Mouse (Mus musculus) liver, adult (tissue): Measurements from ENCODE around the gene Nup50.

Source experiments
- GATA4 ChIP-seq: IDR thresholded peaks from 2 replicates; pipeline ENCODE4 v1.6.1; 2014; ENCODE audit warnings: mild to moderate bottlenecking, low read length; ENCODE audit not compliant: insufficient replicate concordance

Gene Nup50

DNA sequence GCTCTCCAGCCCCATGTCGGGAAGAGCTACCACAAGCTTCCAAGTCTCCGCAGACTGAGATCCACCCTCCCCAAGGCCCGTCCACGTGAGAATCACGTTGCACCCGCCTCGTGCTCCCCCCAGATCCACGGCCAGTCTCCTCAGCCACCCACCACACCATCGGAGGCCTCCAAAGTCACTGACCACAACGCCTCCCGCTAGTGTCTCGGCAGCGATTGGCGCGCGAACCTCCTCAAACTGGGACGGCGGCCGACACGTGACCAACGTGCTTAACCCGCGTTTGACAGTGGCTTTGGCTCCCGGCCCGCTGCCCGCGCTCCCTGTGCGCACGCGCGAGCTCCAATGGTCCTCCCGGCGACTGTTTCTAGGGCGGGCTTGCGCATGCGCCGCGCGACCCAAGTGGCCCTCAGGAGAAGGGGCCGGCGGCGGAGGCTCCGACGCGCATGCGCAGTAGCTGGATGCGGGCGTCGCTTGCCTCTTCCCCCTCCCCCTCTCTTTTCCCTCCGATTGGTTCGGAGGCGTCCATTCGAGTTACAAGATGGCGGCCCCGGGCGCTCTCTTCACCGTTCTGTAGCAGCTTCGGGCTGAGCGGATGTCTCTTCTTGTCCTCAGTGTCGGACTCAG is at the start of gene Nup50:
Gene Nup50, plus strand, starts transcription at position 528 of the 624 bp plus-strand sequence.
- peak; percentile 18; the same call in 1 of the 2 replicates for TF ChIP-seq GATA4

DNA sequence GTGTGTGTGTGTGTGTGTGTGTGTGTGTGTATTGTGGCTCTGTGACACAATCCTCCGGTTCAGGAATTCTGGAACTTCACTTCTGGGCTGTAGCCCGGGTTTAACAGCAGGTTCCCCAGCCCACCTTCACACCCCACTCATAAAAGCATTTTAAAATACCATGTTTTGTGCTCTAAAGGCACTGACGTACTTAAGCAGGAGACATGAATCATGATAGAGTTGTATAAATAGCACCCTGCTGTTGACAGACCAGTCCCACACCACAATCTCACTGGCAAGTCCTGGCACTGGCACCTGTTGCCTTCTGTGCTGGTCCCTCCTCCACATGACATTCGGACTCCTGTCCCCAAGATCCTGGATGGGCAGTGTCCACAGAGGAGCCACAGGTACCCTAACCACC is 49.3 kb upstream of the Nup50 start:
- TF ChIP-seq GATA4, result no peak

DNA sequence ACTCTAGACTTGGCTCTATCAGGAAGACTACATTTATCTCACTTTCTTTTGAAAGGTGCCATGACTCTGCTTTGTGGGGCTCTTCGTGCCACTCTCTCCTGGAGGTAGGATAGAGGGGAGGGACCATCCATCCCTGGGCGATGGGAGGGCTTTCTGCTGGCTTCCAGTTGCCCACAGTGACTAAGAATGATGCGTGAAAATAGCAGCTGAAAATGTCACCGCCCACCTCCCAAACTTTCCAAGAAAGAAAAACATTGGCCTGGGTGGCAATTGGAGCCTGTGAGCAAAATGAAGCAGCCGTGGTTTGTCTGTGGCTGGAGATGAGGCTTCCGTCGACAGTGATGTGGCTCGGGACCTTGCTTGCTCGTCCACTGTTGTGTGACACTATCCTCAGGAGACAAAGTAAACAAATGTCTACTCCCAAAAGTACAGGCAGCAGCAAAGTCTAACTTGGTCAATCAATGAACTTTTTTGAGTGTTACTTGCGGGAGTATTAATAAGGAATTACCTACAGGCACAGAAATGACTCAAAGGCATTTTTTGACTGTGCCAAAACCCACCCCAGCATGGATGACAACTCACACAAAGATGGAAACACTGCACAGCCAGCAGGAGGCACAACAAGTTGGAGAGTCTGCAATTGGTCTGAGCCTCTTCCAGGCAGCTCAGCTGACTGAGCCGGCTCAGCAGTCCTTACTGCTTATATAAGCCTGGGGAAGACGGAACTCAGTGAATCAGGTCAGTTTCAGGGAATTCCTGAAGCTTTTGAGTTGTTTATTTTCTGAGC is 46.0 kb upstream of the Nup50 start:
- TF ChIP-seq GATA4, result no peak

DNA sequence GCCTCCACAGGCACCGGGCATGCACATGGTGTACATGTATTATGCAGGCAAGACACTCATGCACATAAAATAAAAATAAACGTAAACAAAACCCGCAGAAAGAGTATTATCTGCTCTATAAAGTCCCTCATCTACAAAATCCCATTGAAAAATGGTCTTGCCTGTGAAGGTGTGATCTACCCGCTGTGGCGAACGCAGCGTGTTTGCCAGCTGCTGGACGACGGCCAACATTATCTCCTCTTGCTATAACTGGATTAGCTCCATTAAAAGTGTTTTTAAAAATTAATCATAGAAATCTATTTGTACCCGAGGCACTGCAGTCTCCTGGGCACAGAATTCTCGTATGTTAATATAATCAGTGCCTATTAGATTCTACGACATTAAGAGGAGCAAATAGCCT is 35.1 kb upstream of the Nup50 start:
- no peak for TF ChIP-seq GATA4

DNA sequence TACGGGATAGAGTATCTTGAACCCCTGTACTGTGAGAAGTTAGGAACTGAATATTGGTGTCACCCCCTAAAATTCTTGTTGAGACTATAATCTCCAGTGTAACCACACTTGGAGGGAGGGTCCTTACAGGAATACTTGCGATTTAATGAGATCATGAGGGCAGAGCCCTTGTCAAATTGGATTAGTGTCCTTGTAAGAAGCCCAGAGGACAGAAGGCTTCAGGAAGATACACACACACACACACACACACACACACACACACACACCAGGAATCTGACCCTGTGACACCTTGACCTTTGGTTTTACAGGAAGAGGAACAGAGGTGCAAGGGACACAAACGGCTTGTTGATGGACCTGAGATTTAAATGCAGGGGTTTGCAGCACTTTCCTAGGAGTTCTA is 32.0 kb upstream of the Nup50 start:
- no peak for TF ChIP-seq GATA4

DNA sequence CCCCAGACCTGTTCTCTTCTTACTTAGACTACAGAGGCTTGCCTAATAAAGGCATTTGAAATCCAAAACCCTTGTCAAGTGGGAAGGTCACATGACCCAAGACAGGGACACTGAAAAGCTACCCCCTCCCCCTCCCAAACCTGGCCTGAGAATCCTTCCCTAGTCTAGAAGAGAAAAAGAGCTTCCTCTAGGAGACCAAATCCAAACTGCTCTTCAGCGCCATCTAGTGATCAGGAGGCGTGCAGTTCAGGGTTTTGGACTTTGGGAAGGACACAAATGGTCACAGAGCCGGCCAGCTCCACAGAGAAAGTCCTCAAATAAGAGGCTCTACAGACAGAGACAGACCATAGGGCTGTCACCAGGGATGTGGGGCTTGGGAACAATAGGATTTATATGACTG is 31.6 kb upstream of the Nup50 start:
- TF ChIP-seq GATA4, result no peak

DNA sequence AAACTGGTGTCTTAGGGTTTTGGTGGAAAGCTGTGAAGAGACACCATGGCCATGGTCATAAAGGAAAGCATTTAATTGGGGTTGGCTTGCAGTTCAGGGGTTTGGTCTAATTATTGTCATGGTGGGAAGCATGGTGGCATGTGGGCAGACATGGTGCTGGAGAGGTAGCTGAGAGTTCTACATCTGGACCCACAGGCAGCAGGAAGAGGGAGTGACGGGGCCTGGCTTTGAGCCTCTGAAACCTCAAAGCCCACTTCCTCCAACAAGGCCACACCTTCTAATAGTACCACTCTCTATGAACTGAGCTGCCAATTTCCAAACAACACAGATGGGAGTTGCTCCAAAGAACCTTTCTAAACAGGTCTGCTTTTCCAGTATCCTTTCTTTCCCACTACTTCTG is 26.5 kb upstream of the Nup50 start:
- TF ChIP-seq GATA4, result no peak

DNA sequence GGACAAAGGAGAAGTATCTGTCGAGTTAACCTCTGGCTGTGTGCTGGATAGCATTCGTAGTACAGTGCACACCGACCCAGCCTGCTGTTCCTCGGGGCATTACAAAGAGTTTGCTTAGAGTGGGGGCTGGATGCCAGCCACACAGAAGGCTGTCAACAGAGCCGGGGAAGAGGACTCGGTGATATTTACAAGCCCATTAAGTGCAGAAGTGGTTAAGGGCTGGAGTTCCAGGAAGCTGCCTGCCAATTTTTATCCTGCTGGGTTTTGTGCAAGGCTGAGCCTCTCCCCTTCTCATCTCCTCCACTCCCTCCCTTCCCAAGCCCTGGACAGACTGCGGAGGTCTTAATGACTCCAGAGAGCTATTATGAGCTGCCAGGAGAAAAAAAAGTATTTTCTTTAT is 25.1 kb upstream of the Nup50 start:
- TF ChIP-seq GATA4, result no peak

DNA sequence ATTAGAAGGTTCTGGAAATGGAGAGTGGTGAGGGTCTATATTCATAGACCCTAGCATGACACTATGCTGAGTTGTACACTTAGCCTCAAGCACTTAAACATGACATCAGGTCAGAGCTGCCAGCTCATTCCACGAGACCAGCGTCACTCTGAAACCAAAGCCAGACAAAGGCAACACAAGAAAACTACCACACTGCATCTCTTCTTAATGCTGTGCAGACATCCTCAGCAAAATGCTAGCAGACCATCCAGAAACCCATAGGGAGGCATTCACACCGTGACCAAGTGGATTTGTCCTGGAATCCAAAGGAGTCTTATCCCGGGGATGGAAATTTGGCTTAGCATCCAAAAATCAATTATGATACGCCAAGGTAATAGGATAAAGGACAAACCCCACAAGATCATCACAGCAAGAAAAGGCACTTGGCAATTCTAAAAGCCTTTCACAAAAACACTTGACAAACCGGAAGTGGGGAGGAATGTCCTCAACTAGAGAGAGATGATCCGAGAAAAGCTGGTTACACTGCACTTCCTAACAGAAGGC is 19.3 kb upstream of the Nup50 start:
- TF ChIP-seq GATA4, result no peak

DNA sequence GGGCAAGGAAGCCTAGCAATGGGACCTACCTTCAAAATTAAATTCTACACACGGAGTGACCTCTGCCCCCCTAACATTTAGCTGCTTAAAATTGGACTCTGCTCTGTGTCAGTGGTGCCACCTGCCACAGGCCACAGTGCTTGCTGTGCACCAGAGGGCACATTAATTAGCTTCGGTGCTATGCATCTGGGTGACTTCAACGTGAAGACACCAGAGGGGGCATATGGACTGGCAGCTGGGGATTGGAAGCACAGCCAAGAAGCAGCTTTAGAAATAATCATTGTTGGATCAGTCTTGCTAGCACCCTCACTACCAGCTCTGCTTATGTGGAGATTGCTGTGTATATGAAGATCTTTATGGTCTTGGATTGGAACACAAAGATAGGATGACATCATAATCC is 10.0 kb upstream of the Nup50 start:
- TF ChIP-seq GATA4, result no peak

DNA sequence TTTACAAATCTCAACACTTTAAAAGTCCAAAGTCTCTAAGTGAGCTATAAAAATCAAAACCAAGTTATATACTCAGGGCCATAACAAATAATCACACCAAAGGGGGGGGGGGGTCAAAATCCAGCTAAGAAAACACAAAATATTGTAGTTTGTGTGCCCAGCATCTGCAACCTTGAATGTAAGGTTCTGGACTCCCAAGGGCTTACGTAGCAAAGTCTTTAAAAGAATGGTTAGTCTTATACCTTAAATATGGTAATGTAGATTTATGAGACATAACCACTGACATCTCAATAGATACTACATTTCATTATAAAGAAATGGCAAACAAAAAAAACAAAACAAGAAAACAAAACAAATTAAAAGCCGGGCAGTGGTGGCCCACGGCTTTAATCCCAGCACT is 3.3 kb upstream of the Nup50 start, which contains the start of gene Gm29666:
Gene Gm29666, minus strand, starts transcription at position 101 of the 400 bp plus-strand sequence.
- TF ChIP-seq GATA4, result no peak

DNA sequence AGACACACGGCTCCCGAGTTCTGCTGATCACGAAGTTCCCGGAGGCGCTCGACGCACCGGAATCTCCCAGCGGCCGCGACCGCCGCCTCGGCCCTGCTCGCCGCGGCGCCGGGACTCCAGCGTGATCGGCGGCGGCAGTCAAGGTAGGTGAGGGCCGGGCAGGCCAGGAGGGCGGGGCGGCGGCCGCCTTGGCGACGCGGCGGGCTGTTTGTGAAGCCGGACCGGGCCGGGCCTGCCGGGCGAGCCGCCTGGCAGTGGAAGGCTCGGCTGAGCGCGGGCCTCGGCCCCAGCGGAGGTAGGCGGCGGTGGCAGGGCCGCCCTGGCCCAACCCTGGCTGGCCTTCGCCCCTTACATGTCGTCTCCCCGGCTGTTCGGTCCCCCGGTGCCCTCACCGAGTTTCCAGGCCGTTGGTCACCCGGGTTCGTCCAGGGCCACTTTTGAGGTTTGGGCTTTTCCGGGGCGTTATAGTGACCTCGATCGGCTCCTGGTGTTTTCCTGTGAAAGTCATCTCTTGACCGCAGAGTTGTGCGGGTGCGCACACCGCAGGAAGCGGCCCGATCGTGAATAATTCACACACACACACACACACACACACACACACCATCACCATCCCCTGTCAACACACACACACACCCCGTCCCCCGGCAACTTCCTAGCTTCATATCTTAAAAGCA is 434 bp downstream of the Nup50 start:
- TF ChIP-seq GATA4, result no peak

DNA sequence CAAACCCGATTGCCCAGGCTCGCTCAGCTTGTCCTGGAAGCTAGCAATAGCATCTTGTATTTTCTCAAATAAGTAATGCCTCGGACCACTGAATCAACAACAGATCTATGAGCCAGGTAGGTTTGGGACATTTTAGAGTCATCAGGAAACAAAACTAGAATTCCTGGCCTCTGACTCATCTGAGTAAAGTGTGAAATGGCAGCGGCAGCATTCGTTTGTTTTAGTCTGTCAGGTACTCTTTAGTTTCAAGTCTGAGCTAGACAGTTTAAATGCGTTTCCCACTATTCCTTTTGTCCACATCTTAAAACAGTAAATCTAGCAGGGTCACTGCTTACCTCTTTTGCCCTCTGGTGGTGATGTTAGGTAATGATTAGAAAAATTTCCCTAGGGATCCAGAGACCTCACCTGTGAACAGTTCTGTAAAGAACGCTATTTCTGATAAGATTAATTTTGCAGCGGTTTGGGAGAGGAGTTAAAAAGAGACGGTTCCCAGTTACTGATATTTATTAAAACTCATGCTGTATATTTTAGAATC is 1.6 kb downstream of the Nup50 start:
- TF ChIP-seq GATA4, result no peak

DNA sequence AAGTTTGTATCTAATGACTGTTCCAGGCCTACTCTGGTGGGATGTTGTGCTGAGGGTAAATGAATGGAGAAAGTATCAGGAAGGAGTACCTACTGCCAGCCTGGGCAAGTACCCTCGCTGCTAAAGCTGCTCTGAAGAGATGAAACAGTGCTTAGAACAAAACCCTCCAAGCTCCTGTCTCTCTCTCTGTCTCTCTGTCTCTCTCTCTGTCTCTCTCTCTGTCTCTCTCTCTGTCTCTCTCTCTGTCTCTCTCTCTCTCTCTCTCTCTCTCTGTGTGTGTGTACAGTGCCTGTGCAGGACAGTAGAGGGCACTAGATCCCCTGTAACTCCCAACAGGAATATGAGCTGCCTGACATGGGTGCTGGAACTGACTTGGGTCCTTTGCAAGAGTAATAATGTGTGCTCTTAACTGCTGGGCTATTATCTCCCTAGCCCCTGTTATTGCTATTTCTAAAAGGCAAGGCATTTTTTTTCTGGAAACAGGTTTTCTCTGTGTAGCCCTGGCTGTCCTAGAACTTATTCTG is 2.3 kb downstream of the Nup50 start:
- no peak for TF ChIP-seq GATA4

DNA sequence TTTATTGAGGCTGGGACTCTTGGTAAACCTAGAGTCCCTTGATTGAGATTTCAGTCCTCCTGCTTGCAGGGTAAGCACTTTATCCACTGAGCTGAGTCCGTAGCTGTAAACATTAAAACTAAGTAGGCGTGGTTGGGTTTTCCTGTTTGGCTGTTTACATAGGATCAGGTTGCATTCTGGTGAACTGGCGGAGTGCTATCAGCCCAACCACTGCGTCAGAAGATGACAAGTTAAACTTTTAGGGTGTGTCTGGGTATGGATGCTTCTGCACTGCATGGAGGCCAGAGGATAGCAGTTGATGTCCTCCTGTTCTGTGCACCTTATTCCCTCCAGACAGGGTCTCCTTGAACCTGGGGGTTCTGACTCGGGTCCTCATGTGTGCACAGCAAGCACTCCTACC is 9.1 kb downstream of the Nup50 start:
- TF ChIP-seq GATA4, result no peak

DNA sequence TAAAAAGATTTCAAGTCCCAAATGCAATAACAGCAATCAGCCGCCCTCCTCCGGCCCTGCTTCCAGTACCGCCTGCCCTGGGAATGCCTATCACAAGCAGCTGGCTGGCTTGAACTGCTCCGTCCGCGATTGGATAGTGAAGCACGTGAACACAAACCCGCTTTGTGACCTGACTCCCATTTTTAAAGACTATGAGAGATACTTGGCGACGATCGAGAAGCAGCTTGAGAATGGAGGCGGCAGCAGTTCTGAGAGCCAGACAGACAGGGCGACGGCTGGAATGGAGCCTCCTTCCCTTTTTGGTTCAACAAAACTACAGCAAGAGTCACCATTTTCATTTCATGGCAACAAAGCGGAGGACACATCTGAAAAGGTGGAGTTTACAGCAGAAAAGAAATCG is 11.7 kb downstream of the Nup50 start:
- TF ChIP-seq GATA4, result no peak

DNA sequence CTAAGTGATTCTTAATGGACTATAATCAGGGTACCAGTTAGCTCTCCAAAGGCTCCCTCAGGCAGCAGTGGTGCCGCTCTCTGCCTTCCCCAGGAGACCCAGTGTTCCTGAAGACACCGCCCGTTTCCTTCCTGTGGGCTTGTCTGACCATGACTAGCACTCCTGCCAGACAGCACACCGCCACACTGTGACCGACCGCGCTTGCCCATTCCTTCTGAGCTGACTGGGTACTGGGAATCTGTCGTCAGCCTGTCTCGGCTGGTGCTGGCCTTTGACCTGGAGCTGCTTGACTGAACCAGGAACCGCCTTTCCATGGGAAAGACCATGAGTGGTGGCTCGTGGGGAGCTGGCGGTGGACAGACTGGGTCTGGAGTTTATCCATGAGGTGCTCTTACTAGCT is 16.9 kb downstream of the Nup50 start:
- TF ChIP-seq GATA4, result no peak
